Mouse (Mus musculus): ENCODE data around the gene Thsd4. TPM values are rescaled to one million over a fixed set of nuclear protein-coding genes. Genes with fewer than 3 reads are reported as not detected.

Gene Thsd4
- total and polyA plus RNA-seq, 2 experiments from 2014 or later = 4.8 to 45.0 TPM

GRCm38 (mm10) chr9:60335455-60335854 is 186.4 kb downstream of the Thsd4 start:
- no peak overlapping the region for H3K9ac ChIP-seq (replicated peaks; ENCODE audit: low read depth, low read length)
- TF ChIP-seq CTCF (IDR thresholded peaks at IDR 0.05; ENCODE audit: low read depth) = no peak
- TF ChIP-seq EP300 (IDR thresholded peaks at IDR 0.05; ENCODE audit: low read depth) = no peak
- no peaks in the 10 kb centered on the region for H3K9me3 ChIP-seq (replicated peaks; ENCODE audit: control insufficient read depth, low read length)
- H3K4me3 ChIP-seq (ENCODE audit: low read depth, low read length) = no peak overlapping the region
- H3K27me3 ChIP-seq (ENCODE audit: control insufficient read depth, insufficient read depth, low read length) = no peaks in the 10 kb centered on the region
- H3K4me2 ChIP-seq (ENCODE audit: low read depth, low read length) = no peak overlapping the region
- H3K4me1 ChIP-seq (ENCODE audit: control insufficient read depth, insufficient read depth) = peaks cover 14% of the 10 kb centered on the region
- 37% methylated on average over 6 of the region's 6 CpGs for WGBS
- no peak overlapping the region for H3K27ac ChIP-seq (ENCODE audit: low read depth)
- no peaks in the 10 kb centered on the region for H3K36me3 ChIP-seq (replicated peaks; ENCODE audit: control insufficient read depth, insufficient read depth, low read length)
- DNase-seq (ENCODE audit: low spot score) = peak; percentile 17
- no peak; the same call in 1 of the 2 replicates for ATAC-seq (ENCODE audit: insufficient read depth, low read depth)

- no peak for TF ChIP-seq EP300 (IDR thresholded peaks at IDR 0.05; ENCODE audit: low read depth)
- no peak for TF ChIP-seq CTCF (IDR thresholded peaks at IDR 0.05; ENCODE audit: low read depth)
- Histone ChIP-seq H3K4me3 (ENCODE audit: low read depth, low read length) (no peak overlapping the region), H3K9ac (replicated peaks; ENCODE audit: low read depth, low read length) (no peak overlapping the region), H3K36me3 (replicated peaks; ENCODE audit: control insufficient read depth, insufficient read depth, low read length) (no peaks in the 10 kb centered on the region), H3K4me2 (ENCODE audit: low read depth, low read length) (no peak overlapping the region), H3K4me1 (ENCODE audit: control insufficient read depth, insufficient read depth) (peaks cover 6% of the 10 kb centered on the region; the same call in 1 of the 2 replicates), H3K27ac (ENCODE audit: low read depth) (no peak overlapping the region), H3K27me3 (ENCODE audit: control insufficient read depth, insufficient read depth, low read length) (no peaks in the 10 kb centered on the region), H3K9me3 (replicated peaks; ENCODE audit: control insufficient read depth, low read length) (no peaks in the 10 kb centered on the region)
- 74% methylated on average over 4 of the region's 4 CpGs for WGBS
- no peak for DNase-seq (ENCODE audit: low spot score)
- ATAC-seq (ENCODE audit: insufficient read depth, low read depth) = no peak
These were observed 191.9 kb downstream of the Thsd4 start for GRCm38 (mm10) chr9:60329911-60330310.

GRCm38 (mm10) chr9:60324716-60325115 is 197.1 kb downstream of the Thsd4 start:
- ATAC-seq (ENCODE audit: insufficient read depth, low read depth) = no peak
- H3K27ac ChIP-seq (ENCODE audit: low read depth) = no peak overlapping the region
- no peaks in the 10 kb centered on the region for H3K9me3 ChIP-seq (replicated peaks; ENCODE audit: control insufficient read depth, low read length)
- 60% methylated on average over 2 of the region's 2 CpGs for WGBS
- H3K36me3 ChIP-seq (replicated peaks; ENCODE audit: control insufficient read depth, insufficient read depth, low read length) = no peaks in the 10 kb centered on the region
- H3K4me3 ChIP-seq (ENCODE audit: low read depth, low read length) = no peak overlapping the region
- no peak for DNase-seq (ENCODE audit: low spot score)
- TF ChIP-seq CTCF (IDR thresholded peaks at IDR 0.05; ENCODE audit: low read depth) = no peak
- no peak for TF ChIP-seq EP300 (IDR thresholded peaks at IDR 0.05; ENCODE audit: low read depth)
- no peaks in the 10 kb centered on the region for H3K27me3 ChIP-seq (ENCODE audit: control insufficient read depth, insufficient read depth, low read length)
- peaks cover 11% of the 10 kb centered on the region for H3K4me1 ChIP-seq (ENCODE audit: control insufficient read depth, insufficient read depth)
- H3K9ac ChIP-seq (replicated peaks; ENCODE audit: low read depth, low read length) = no peak overlapping the region
- H3K4me2 ChIP-seq (ENCODE audit: low read depth, low read length) = no peak overlapping the region

- no peak overlapping the region for H3K27ac ChIP-seq (ENCODE audit: low read depth)
- ATAC-seq (ENCODE audit: insufficient read depth, low read depth) = no peak
These were observed 198.4 kb downstream of the Thsd4 start for GRCm38 (mm10) chr9:60323435-60323834.

GRCm38 (mm10) chr9:60317291-60317690 is 204.6 kb downstream of the Thsd4 start:
- Histone ChIP-seq H3K27ac (ENCODE audit: low read depth) (peak overlapping the region; percentile 77), H3K36me3 (replicated peaks; ENCODE audit: control insufficient read depth, insufficient read depth, low read length) (no peaks in the 10 kb centered on the region), H3K4me3 (ENCODE audit: low read depth, low read length) (no peak overlapping the region), H3K9ac (replicated peaks; ENCODE audit: low read depth, low read length) (no peak overlapping the region), H3K4me1 (ENCODE audit: control insufficient read depth, insufficient read depth) (peaks cover 11% of the 10 kb centered on the region), H3K27me3 (ENCODE audit: control insufficient read depth, insufficient read depth, low read length) (no peaks in the 10 kb centered on the region), H3K9me3 (replicated peaks; ENCODE audit: control insufficient read depth, low read length) (no peaks in the 10 kb centered on the region), H3K4me2 (ENCODE audit: low read depth, low read length) (no peak overlapping the region)
- TF ChIP-seq CTCF (IDR thresholded peaks at IDR 0.05; ENCODE audit: low read depth) = no peak
- no peak for TF ChIP-seq EP300 (IDR thresholded peaks at IDR 0.05; ENCODE audit: low read depth)
- ATAC-seq (ENCODE audit: insufficient read depth, low read depth) (peak; percentile 47; the same call in 1 of the 2 replicates), DNase-seq (ENCODE audit: low spot score) (peak; percentile 50)
- WGBS = 40% methylated on average over 8 of the region's 8 CpGs

More at GRCm38 (mm10) chr9:60323435-60323834, 198.4 kb downstream of the Thsd4 start:
- no peak for DNase-seq (ENCODE audit: low spot score)
- 89% methylated on average over 6 of the region's 6 CpGs for WGBS
- no peak overlapping the region for H3K4me3 ChIP-seq (ENCODE audit: low read depth, low read length)
- no peaks in the 10 kb centered on the region for H3K36me3 ChIP-seq (replicated peaks; ENCODE audit: control insufficient read depth, insufficient read depth, low read length)
- no peaks in the 10 kb centered on the region for H3K27me3 ChIP-seq (ENCODE audit: control insufficient read depth, insufficient read depth, low read length)
- H3K9me3 ChIP-seq (replicated peaks; ENCODE audit: control insufficient read depth, low read length) = no peaks in the 10 kb centered on the region
- H3K4me2 ChIP-seq (ENCODE audit: low read depth, low read length) = no peak overlapping the region
- no peak overlapping the region for H3K9ac ChIP-seq (replicated peaks; ENCODE audit: low read depth, low read length)
- peaks cover 11% of the 10 kb centered on the region for H3K4me1 ChIP-seq (ENCODE audit: control insufficient read depth, insufficient read depth)
- TF ChIP-seq EP300 (IDR thresholded peaks at IDR 0.05; ENCODE audit: low read depth) = no peak
- TF ChIP-seq CTCF (IDR thresholded peaks at IDR 0.05; ENCODE audit: low read depth) = no peak

GRCm38 (mm10) chr9:60316510-60316909 is 205.3 kb downstream of the Thsd4 start:
- H3K9ac ChIP-seq (replicated peaks; ENCODE audit: low read depth, low read length) = no peak overlapping the region
- no peaks in the 10 kb centered on the region for H3K36me3 ChIP-seq (replicated peaks; ENCODE audit: control insufficient read depth, insufficient read depth, low read length)
- TF ChIP-seq EP300 (IDR thresholded peaks at IDR 0.05; ENCODE audit: low read depth) (no peak), CTCF (IDR thresholded peaks at IDR 0.05; ENCODE audit: low read depth) (no peak)
- no peak overlapping the region for H3K4me3 ChIP-seq (ENCODE audit: low read depth, low read length)
- peak overlapping the region; percentile 77 for H3K27ac ChIP-seq (ENCODE audit: low read depth)
- DNase-seq (ENCODE audit: low spot score) (peak; percentile 49), ATAC-seq (ENCODE audit: insufficient read depth, low read depth) (peak; percentile 37; the same call in 1 of the 2 replicates)
- 21% methylated on average over 5 of the region's 5 CpGs for WGBS
- no peaks in the 10 kb centered on the region for H3K9me3 ChIP-seq (replicated peaks; ENCODE audit: control insufficient read depth, low read length)
- no peak overlapping the region for H3K4me2 ChIP-seq (ENCODE audit: low read depth, low read length)
- H3K4me1 ChIP-seq (ENCODE audit: control insufficient read depth, insufficient read depth) = peaks cover 11% of the 10 kb centered on the region
- H3K27me3 ChIP-seq (ENCODE audit: control insufficient read depth, insufficient read depth, low read length) = no peaks in the 10 kb centered on the region
